Mouse (Mus musculus) liver, embryonic 13.5 days (tissue): ENCODE measurements around the gene Hibadh. TPM values are rescaled to one million over a fixed set of nuclear protein-coding genes. Genes with fewer than 3 reads are reported as not detected.

Source experiments
- ATAC-seq: fragments of 200-750 bp; cut with Nextera tagmentation; 2 replicates; pipeline ENCODE4 v1.8.0; 2017; ENCODE audit warnings: low read depth, mild to moderate bottlenecking, moderate number of reproducible peaks, moderate library complexity
- DNase-seq: peaks from one replicate; pipeline ENCODE4 v3.0.0; 2022
- H3K27ac ChIP-seq: fragments of 300-500 bp; sonication (generic); 2 replicates; pipeline ENCODE4 v1.5.1; 2015; ENCODE audit warnings: moderate library complexity, mild to moderate bottlenecking, inconsistent platforms
- H3K27me3 ChIP-seq: fragments of 300-500 bp; sonication (generic); 2 replicates; pipeline ENCODE4 v1.6.1; 2015; ENCODE audit warnings: mild to moderate bottlenecking, inconsistent platforms
- H3K36me3 ChIP-seq: fragments of 300-500 bp; sonication (generic); 2 replicates; pipeline ENCODE4 v1.6.1; 2015; ENCODE audit warnings: mild to moderate bottlenecking, inconsistent platforms
- H3K4me1 ChIP-seq: fragments of 300-500 bp; sonication (generic); replicated peaks from 2 replicates; pipeline ENCODE4 v1.6.1; 2015; ENCODE audit warnings: inconsistent platforms
- H3K4me2 ChIP-seq: fragments of 300-500 bp; sonication (generic); 2 replicates; pipeline ENCODE4 v1.6.1; 2015; ENCODE audit warnings: inconsistent platforms, mild to moderate bottlenecking, moderate library complexity
- H3K4me3 ChIP-seq: fragments of 300-500 bp; sonication (generic); replicated peaks from 2 replicates; pipeline ENCODE4 v1.5.1; 2015; ENCODE audit warnings: mild to moderate bottlenecking, inconsistent platforms
- H3K9ac ChIP-seq: fragments of 300-500 bp; sonication (generic); 2 replicates; pipeline ENCODE4 v1.6.1; 2015; ENCODE audit warnings: mild to moderate bottlenecking, inconsistent platforms
- H3K9me3 ChIP-seq: fragments of 300-500 bp; sonication (generic); replicated peaks from 2 replicates; pipeline ENCODE4 v1.6.1; 2016; ENCODE audit warnings: inconsistent platforms
- WGBS: fragments of 180-500 bp; shearing (Covaris S2); methylation state at CpG from one replicate; pipeline ENCODE4 v1.1.7; 2015; ENCODE audit not compliant: insufficient replicate concordance; 5-methylcytosine and 5-hydroxymethylcytosine counted together
- polyA plus RNA-seq: library from polyadenylated mRNA; unstranded; fragments of >200 nt; fragmentation: Nextera tagmentation; extraction: Ambion mirVana; gene quantifications from 2 replicates; pipeline ENCODE4 v1.2.1, GENCODE M21; 2015

The Hibadh gene
- polyA plus RNA-seq, 1 experiment from 2014 or later: 61.6 TPM

- peak overlapping the region; percentile 80 for H3K4me3 ChIP-seq
- H3K4me1 ChIP-seq: peaks cover 28% of the 10 kb centered on the region
- no peaks in the 10 kb centered on the region for H3K27me3 ChIP-seq
- no peaks in the 10 kb centered on the region for H3K36me3 ChIP-seq
- DNase-seq: no peak
- no peak for ATAC-seq
- peak overlapping the region; percentile 86; the same call in 1 of the 2 replicates for H3K9ac ChIP-seq
- peak overlapping the region; percentile 87 for H3K4me2 ChIP-seq
- WGBS: 54% methylated on average over 1 of the region's 1 CpGs
- H3K9me3 ChIP-seq: no peaks in the 10 kb centered on the region
- no peak overlapping the region; the same call in 1 of the 2 replicates for H3K27ac ChIP-seq
These were observed 1.6 kb downstream of the Hibadh start for GRCm38 (mm10) chr6:52638471-52639185.

GRCm38 (mm10) chr6:52637337-52637736 lies 2.9 kb downstream of the Hibadh start:
- Histone ChIP-seq H3K27ac (no peak overlapping the region), H3K4me2 (no peak overlapping the region), H3K4me1 (peaks cover 28% of the 10 kb centered on the region), H3K4me3 (no peak overlapping the region), H3K9ac (no peak overlapping the region), H3K9me3 (no peaks in the 10 kb centered on the region), H3K27me3 (no peaks in the 10 kb centered on the region), H3K36me3 (no peaks in the 10 kb centered on the region)
- ATAC-seq: no peak
- 82% methylated on average over 4 of the region's 4 CpGs for WGBS
- DNase-seq: no peak

DNA sequence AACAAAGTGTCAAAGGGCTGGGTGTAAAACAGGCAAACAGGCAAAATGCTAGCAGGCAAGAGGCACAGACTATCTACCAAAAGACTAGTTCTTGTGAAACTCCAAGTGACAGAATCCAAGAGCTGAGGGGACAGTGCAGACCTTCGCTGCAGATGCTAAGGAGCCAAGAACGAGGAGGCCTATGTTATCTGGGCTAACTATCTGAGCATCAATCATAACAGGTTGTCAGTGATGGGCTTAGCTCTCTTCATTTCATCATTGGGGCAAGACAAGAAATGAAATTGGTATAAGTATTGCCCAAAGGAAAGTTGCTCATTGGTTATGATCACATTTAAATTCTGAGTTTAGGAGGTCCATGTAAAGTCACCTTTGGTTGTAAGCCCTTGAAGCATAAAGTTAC lies 4.8 kb downstream of the Hibadh start:
- no peak for DNase-seq
- H3K4me3 ChIP-seq: no peak overlapping the region
- no peak for ATAC-seq
- no peaks in the 10 kb centered on the region for H3K27me3 ChIP-seq
- no peak overlapping the region for H3K27ac ChIP-seq
- no peak overlapping the region for H3K4me2 ChIP-seq
- H3K9me3 ChIP-seq: no peaks in the 10 kb centered on the region
- H3K36me3 ChIP-seq: no peaks in the 10 kb centered on the region
- H3K4me1 ChIP-seq: peaks cover 22% of the 10 kb centered on the region
- no peak overlapping the region for H3K9ac ChIP-seq
- 63% methylated on average over 2 of the region's 2 CpGs for WGBS

DNA sequence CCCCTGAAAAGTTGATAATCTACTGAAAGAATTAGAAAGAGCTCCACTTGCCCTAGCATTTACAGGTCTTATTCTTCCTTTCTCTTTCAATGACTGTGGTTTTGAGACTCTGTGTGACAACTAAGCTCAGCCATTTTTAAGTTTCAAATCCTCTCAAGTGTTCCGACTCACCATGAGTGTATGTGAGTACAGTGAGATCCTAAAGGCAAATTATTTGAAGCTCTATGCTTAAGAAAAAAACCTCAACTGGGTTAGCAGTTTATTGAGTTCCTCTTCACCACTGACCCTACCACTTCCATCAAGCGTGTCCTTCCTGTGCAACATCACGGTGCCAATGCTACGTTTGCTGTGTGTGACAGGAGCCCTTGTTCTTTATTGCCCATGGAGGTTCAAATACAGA lies 9.6 kb downstream of the Hibadh start:
- Histone ChIP-seq H3K9ac (no peak overlapping the region), H3K4me2 (no peak overlapping the region), H3K27ac (no peak overlapping the region), H3K27me3 (no peaks in the 10 kb centered on the region), H3K36me3 (peaks cover 4% of the 10 kb centered on the region; the same call in 1 of the 2 replicates), H3K9me3 (no peaks in the 10 kb centered on the region), H3K4me3 (no peak overlapping the region), H3K4me1 (peaks cover 7% of the 10 kb centered on the region)
- ATAC-seq: no peak
- DNase-seq: no peak
- 78% methylated on average over 4 of the region's 4 CpGs for WGBS

- 71% methylated on average over 4 of the region's 4 CpGs for WGBS
- H3K4me3 ChIP-seq: no peak overlapping the region
- H3K27ac ChIP-seq: no peak overlapping the region
- peaks cover 4% of the 10 kb centered on the region; the same call in 1 of the 2 replicates for H3K36me3 ChIP-seq
- DNase-seq: no peak
- H3K9ac ChIP-seq: no peak overlapping the region
- peaks cover 7% of the 10 kb centered on the region for H3K4me1 ChIP-seq
- no peaks in the 10 kb centered on the region for H3K27me3 ChIP-seq
- no peak overlapping the region for H3K4me2 ChIP-seq
- no peak for ATAC-seq
- H3K9me3 ChIP-seq: no peaks in the 10 kb centered on the region
These were observed 11.0 kb downstream of the Hibadh start for GRCm38 (mm10) chr6:52629180-52629579.

GRCm38 (mm10) chr6:52626735-52627134 lies 13.5 kb downstream of the Hibadh start:
- H3K9me3 ChIP-seq: no peaks in the 10 kb centered on the region
- no peak overlapping the region for H3K27ac ChIP-seq
- no peak overlapping the region for H3K4me3 ChIP-seq
- no peak overlapping the region for H3K4me2 ChIP-seq
- peak; percentile 68 for ATAC-seq
- peaks cover 7% of the 10 kb centered on the region for H3K4me1 ChIP-seq
- WGBS: 33% methylated on average over 4 of the region's 4 CpGs
- DNase-seq: no peak
- H3K36me3 ChIP-seq: peaks cover 9% of the 10 kb centered on the region
- no peak overlapping the region for H3K9ac ChIP-seq
- H3K27me3 ChIP-seq: no peaks in the 10 kb centered on the region

- H3K36me3 ChIP-seq: peaks cover 15% of the 10 kb centered on the region
- DNase-seq (no peak), ATAC-seq (no peak)
- 84% methylated on average over 3 of the region's 3 CpGs for WGBS
- H3K27ac ChIP-seq: no peak overlapping the region
- H3K9me3 ChIP-seq: no peaks in the 10 kb centered on the region
- H3K27me3 ChIP-seq: no peaks in the 10 kb centered on the region
- no peak overlapping the region for H3K9ac ChIP-seq
- no peak overlapping the region for H3K4me2 ChIP-seq
- peaks cover 7% of the 10 kb centered on the region for H3K4me1 ChIP-seq
- H3K4me3 ChIP-seq: no peak overlapping the region
These were observed 16.4 kb downstream of the Hibadh start for GRCm38 (mm10) chr6:52623741-52624140.

DNA sequence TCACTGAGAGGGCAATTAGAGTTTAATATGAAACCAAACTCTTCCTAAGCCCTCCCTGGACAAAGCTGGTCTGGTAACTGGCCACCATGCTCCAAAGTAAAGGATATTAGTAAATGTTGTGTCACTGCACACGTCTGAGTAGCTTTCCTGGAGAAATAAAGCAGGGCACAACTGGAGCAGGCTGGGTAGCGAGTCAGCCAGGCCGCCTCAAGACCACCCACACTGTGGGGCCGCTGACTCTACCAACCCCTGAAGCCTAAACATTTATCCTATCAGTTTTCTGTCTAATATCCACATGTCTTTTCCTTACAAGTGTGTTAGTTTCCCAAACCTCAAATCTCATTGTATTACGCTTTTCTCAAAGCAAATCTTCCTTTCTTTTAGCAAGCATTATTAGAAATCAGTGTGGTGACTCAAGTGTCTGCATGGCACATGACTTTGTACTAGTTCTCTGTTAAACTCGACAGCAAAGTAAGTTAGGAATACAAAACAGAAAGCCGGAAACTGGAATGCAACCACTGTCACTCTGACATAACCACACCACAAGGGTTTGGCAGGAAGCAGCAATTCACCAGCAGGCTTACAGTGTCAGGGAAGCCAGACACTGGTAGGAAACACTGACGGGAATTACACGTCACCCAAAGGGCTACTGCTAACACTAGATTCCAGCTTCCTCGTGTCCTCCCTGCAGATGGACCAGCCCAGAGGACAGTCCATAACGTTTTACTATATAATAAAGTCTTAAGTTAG lies 18.3 kb downstream of the Hibadh start:
- Histone ChIP-seq H3K27ac (no peak overlapping the region), H3K27me3 (no peaks in the 10 kb centered on the region), H3K4me1 (peaks cover 6% of the 10 kb centered on the region), H3K4me3 (no peak overlapping the region), H3K9me3 (no peaks in the 10 kb centered on the region), H3K4me2 (no peak overlapping the region), H3K36me3 (peaks cover 15% of the 10 kb centered on the region), H3K9ac (no peak overlapping the region)
- no peak for ATAC-seq
- no peak for DNase-seq
- WGBS: 53% methylated on average over 11 of the region's 11 CpGs

GRCm38 (mm10) chr6:52620090-52620489 lies 20.1 kb downstream of the Hibadh start:
- 0 out of 2 replicates have a peak, but pooled peaks have one; percentile 41 for ATAC-seq
- WGBS: 67% methylated on average over 2 of the region's 2 CpGs

DNA sequence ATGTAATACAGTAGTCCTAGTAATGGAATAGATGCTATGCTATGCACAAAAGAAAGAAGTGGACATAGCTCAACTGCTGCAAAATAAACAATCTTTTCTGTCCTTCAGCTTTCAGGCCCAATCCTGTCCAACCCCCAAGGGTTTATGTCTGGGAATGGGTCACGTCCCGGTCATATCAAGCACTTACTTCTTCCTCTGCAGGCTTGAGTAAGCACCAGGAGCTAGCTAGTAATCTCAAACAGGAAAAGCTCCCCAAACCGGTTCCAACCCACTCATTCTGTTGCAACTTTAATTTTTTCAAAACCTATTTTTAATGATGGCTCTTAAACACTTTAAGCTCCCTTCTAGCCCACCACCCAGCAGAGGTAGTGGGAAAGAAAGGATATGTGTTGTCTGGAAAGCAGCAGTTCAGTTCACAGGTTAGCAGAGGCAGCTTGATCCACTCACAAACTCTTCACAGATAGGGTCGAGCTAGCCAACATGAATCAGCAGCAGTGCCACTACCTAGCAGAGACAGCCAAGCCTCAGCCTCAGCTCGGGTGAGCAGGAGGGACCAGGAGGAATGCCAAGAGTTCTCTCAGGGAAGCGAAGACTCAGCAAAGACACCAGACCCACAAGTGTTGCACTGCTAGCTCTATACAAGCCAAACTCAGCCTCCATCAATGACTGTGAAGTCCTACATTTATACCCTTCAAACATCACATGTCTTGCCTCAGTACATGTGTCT lies 30.4 kb downstream of the Hibadh start:
- H3K27ac ChIP-seq: no peak overlapping the region; the same call in 1 of the 2 replicates
- WGBS: 70% methylated on average over 6 of the region's 6 CpGs
- H3K4me1 ChIP-seq: no peaks in the 10 kb centered on the region
- no peaks in the 10 kb centered on the region for H3K27me3 ChIP-seq
- no peak for DNase-seq
- H3K4me2 ChIP-seq: no peak overlapping the region
- H3K9me3 ChIP-seq: no peaks in the 10 kb centered on the region
- peaks cover 9% of the 10 kb centered on the region for H3K36me3 ChIP-seq
- no peak for ATAC-seq
- H3K9ac ChIP-seq: no peak overlapping the region
- no peak overlapping the region for H3K4me3 ChIP-seq

More at GRCm38 (mm10) chr6:52620090-52620489, 20.1 kb downstream of the Hibadh start:
- no peak overlapping the region for H3K27ac ChIP-seq
- H3K4me2 ChIP-seq: no peak overlapping the region
- H3K36me3 ChIP-seq: peaks cover 15% of the 10 kb centered on the region
- no peaks in the 10 kb centered on the region for H3K9me3 ChIP-seq
- DNase-seq: no peak
- H3K4me1 ChIP-seq: no peaks in the 10 kb centered on the region
- H3K27me3 ChIP-seq: no peaks in the 10 kb centered on the region
- H3K4me3 ChIP-seq: no peak overlapping the region
- no peak overlapping the region for H3K9ac ChIP-seq

DNA sequence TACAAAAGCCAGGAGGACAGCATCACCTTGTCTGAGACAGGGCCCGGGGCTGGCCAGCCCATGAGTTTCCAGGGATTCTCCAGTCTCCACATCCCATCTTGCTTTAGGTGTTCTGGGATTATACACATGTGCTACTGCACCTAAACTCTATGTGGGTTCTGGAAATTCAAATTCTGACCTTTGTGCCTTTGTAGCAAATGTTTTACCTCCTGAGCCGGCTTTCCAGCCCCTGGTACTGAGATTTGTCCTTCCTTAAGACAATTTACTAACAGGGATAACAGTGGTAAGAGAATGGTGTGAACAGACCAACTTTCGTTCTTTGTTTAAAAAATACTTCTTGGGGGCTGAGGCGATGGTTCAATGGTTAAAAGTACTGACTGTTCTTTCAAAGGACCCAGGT lies 32.1 kb downstream of the Hibadh start:
- H3K4me3 ChIP-seq: no peak overlapping the region
- H3K4me2 ChIP-seq: no peak overlapping the region
- no peak for ATAC-seq
- H3K27me3 ChIP-seq: no peaks in the 10 kb centered on the region
- 78% methylated on average over 4 of the region's 4 CpGs for WGBS
- H3K27ac ChIP-seq: no peak overlapping the region
- no peak overlapping the region for H3K9ac ChIP-seq
- H3K36me3 ChIP-seq: peaks cover 9% of the 10 kb centered on the region
- no peaks in the 10 kb centered on the region for H3K4me1 ChIP-seq
- H3K9me3 ChIP-seq: no peaks in the 10 kb centered on the region
- no peak for DNase-seq
